Mouse (Mus musculus): Measurements from ENCODE around the gene Gm19426. TPM values are rescaled to one million over a fixed set of nuclear protein-coding genes. Genes with fewer than 3 reads are reported as not detected.

Gene Gm19426
- polyA plus RNA-seq, 1 experiment from 2014 or later = not detected

- Histone ChIP-seq H3K4me3 (ENCODE audit: inconsistent target) (no peak overlapping the region), H3K79me2 (ENCODE audit: inconsistent target) (peaks cover 35% of the 10 kb centered on the region), H3K36me3 (ENCODE audit: inconsistent target) (peaks cover 17% of the 10 kb centered on the region; the same call in 1 of the 2 replicates), H3K27ac (no peak overlapping the region)
- 83% methylated on average over 1 of the region's 2 CpGs for WGBS (ENCODE audit: missing documents)
Observed at GRCm38 (mm10) chr2:84720718-84721117, 22.7 kb downstream of the Gm19426 start.

GRCm38 (mm10) chr2:84717357-84717756 is 26.1 kb downstream of the Gm19426 start:
- Histone ChIP-seq H3K4me3 (ENCODE audit: inconsistent target) (no peak overlapping the region), H3K36me3 (ENCODE audit: inconsistent target) (no peaks in the 10 kb centered on the region), H3K79me2 (ENCODE audit: inconsistent target) (peaks cover 25% of the 10 kb centered on the region), H3K27ac (no peak overlapping the region)
- 92% methylated on average over 4 of the region's 4 CpGs for WGBS (ENCODE audit: missing documents)

- peak overlapping the region; percentile 83 for H3K27ac ChIP-seq
- H3K79me2 ChIP-seq (ENCODE audit: inconsistent target) = peaks cover 27% of the 10 kb centered on the region
- peak overlapping the region; percentile 59 for H3K4me3 ChIP-seq (ENCODE audit: inconsistent target)
- no peaks in the 10 kb centered on the region for H3K36me3 ChIP-seq (ENCODE audit: inconsistent target)
- WGBS (ENCODE audit: missing documents) = 31% methylated on average over 9 of the region's 9 CpGs
Observed at GRCm38 (mm10) chr2:84716423-84717355, 26.8 kb downstream of the Gm19426 start.

- Histone ChIP-seq H3K36me3 (ENCODE audit: inconsistent target) (peaks cover 2% of the 10 kb centered on the region; the same call in 1 of the 2 replicates), H3K79me2 (ENCODE audit: inconsistent target) (peaks cover 37% of the 10 kb centered on the region), H3K27ac (peak overlapping the region; percentile 83), H3K4me3 (ENCODE audit: inconsistent target) (peak overlapping the region; percentile 59)
- WGBS (ENCODE audit: missing documents) = 2% methylated on average over 33 of the region's 33 CpGs
Observed at GRCm38 (mm10) chr2:84715562-84716361, 27.7 kb downstream of the Gm19426 start.

GRCm38 (mm10) chr2:84714811-84715561 is 28.5 kb downstream of the Gm19426 start, which contains the start of gene Zdhhc5:
TSS of gene Zdhhc5 (minus strand) at chr2:84715180.
- Histone ChIP-seq H3K4me3 (ENCODE audit: inconsistent target) (peak within 1 kb of the TSS; percentile 91), H3K36me3 (ENCODE audit: inconsistent target) (peaks cover 9% of the 10 kb centered on the region; the same call in 1 of the 2 replicates), H3K27ac (peak within 1 kb of the TSS; percentile 83), H3K79me2 (ENCODE audit: inconsistent target) (peaks cover 44% of the 10 kb centered on the region)
- WGBS (ENCODE audit: missing documents) = under 1% methylated on average over 105 of the region's 107 CpGs

GRCm38 (mm10) chr2:84714422-84714810 is 29.0 kb downstream of the Gm19426 start:
- H3K79me2 ChIP-seq (ENCODE audit: inconsistent target) = peaks cover 50% of the 10 kb centered on the region
- peak overlapping the region; percentile 91 for H3K4me3 ChIP-seq (ENCODE audit: inconsistent target)
- H3K36me3 ChIP-seq (ENCODE audit: inconsistent target) = peaks cover 9% of the 10 kb centered on the region; the same call in 1 of the 2 replicates
- H3K27ac ChIP-seq = peak overlapping the region; percentile 47
- WGBS (ENCODE audit: missing documents) = 0% methylated on average over 18 of the region's 26 CpGs

- Histone ChIP-seq H3K4me3 (ENCODE audit: inconsistent target) (no peak overlapping the region), H3K36me3 (ENCODE audit: inconsistent target) (peaks cover 13% of the 10 kb centered on the region; the same call in 1 of the 2 replicates), H3K79me2 (ENCODE audit: inconsistent target) (peaks cover 75% of the 10 kb centered on the region), H3K27ac (no peak overlapping the region)
- WGBS (ENCODE audit: missing documents) = 89% methylated on average over 2 of the region's 2 CpGs
Observed at GRCm38 (mm10) chr2:84711898-84712297, 31.6 kb downstream of the Gm19426 start.

GRCm38 (mm10) chr2:84707523-84707922 is 35.9 kb downstream of the Gm19426 start:
- H3K79me2 ChIP-seq (ENCODE audit: inconsistent target) = peaks cover 89% of the 10 kb centered on the region
- H3K27ac ChIP-seq = no peak overlapping the region
- WGBS (ENCODE audit: missing documents) = 100% methylated on average over 1 of the region's 1 CpGs
- H3K36me3 ChIP-seq (ENCODE audit: inconsistent target) = peaks cover 13% of the 10 kb centered on the region; the same call in 1 of the 2 replicates
- H3K4me3 ChIP-seq (ENCODE audit: inconsistent target) = no peak overlapping the region

- peaks cover 10% of the 10 kb centered on the region; the same call in 1 of the 2 replicates for H3K36me3 ChIP-seq (ENCODE audit: inconsistent target)
- no peak overlapping the region for H3K27ac ChIP-seq
- H3K4me3 ChIP-seq (ENCODE audit: inconsistent target) = no peak overlapping the region
- H3K79me2 ChIP-seq (ENCODE audit: inconsistent target) = peaks cover 71% of the 10 kb centered on the region
- 100% methylated on average over 1 of the region's 1 CpGs for WGBS (ENCODE audit: missing documents)
Observed at GRCm38 (mm10) chr2:84705295-84705694, 38.2 kb downstream of the Gm19426 start.

- Histone ChIP-seq H3K27ac (no peak overlapping the region), H3K4me3 (ENCODE audit: inconsistent target) (no peak overlapping the region), H3K36me3 (ENCODE audit: inconsistent target) (peaks cover 10% of the 10 kb centered on the region; the same call in 1 of the 2 replicates), H3K79me2 (ENCODE audit: inconsistent target) (peaks cover 61% of the 10 kb centered on the region)
- WGBS (ENCODE audit: missing documents) = 90% methylated on average over 5 of the region's 5 CpGs
Observed at GRCm38 (mm10) chr2:84704329-84704728, 39.1 kb downstream of the Gm19426 start.

GRCm38 (mm10) chr2:84703497-84703896 is 40.0 kb downstream of the Gm19426 start:
- peaks cover 53% of the 10 kb centered on the region for H3K79me2 ChIP-seq (ENCODE audit: inconsistent target)
- no peak overlapping the region for H3K4me3 ChIP-seq (ENCODE audit: inconsistent target)
- no peak overlapping the region for H3K27ac ChIP-seq
- 92% methylated on average over 1 of the region's 1 CpGs for WGBS (ENCODE audit: missing documents)
- peaks cover 10% of the 10 kb centered on the region; the same call in 1 of the 2 replicates for H3K36me3 ChIP-seq (ENCODE audit: inconsistent target)

GRCm38 (mm10) chr2:84695007-84695695 is 48.3 kb downstream of the Gm19426 start:
- Histone ChIP-seq H3K79me2 (ENCODE audit: inconsistent target) (no peaks in the 10 kb centered on the region; the same call in 1 of the 2 replicates), H3K27ac (no peak overlapping the region), H3K36me3 (ENCODE audit: inconsistent target) (peaks cover 55% of the 10 kb centered on the region), H3K4me3 (ENCODE audit: inconsistent target) (no peak overlapping the region)
- 97% methylated on average over 5 of the region's 5 CpGs for WGBS (ENCODE audit: missing documents)

All from macrophage (primary cell).